Mouse (Mus musculus) limb, embryonic 10.5 days (tissue): Measurements from ENCODE around the gene Map6. TPM values are rescaled to one million over a fixed set of nuclear protein-coding genes. Genes with fewer than 3 reads are reported as not detected.
A peak's percentile ranks its signal among the peaks of the same experiment; 100 is the strongest.
"Not testable (repeated sequence)": the region's sequence is repeated elsewhere in the genome, so short reads cannot be mapped to it uniquely, and the experiment has no call there.

Source experiments
- DNase-seq: peaks from one replicate; pipeline ENCODE4 v3.0.0-alpha.2; 2017; ENCODE audit warnings: low spot score
- H3K27ac ChIP-seq: fragments of 300-500 bp; sonication (generic); 2 replicates; pipeline ENCODE4 v1.5.1; 2016; ENCODE audit warnings: mild to moderate bottlenecking
- H3K27me3 ChIP-seq: fragments of 300-500 bp; sonication (generic); 2 replicates; pipeline ENCODE4 v1.6.1; 2016; ENCODE audit warnings: low read depth, mild to moderate bottlenecking; ENCODE audit not compliant: poor library complexity, severe bottlenecking
- H3K36me3 ChIP-seq: fragments of 300-500 bp; sonication (generic); 2 replicates; pipeline ENCODE4 v1.6.1; 2016; ENCODE audit warnings: mild to moderate bottlenecking, moderate library complexity
- H3K4me1 ChIP-seq: fragments of 300-500 bp; sonication (generic); 2 replicates; pipeline ENCODE4 v1.6.1; 2016
- H3K4me3 ChIP-seq: fragments of 300-500 bp; sonication (generic); 2 replicates; pipeline ENCODE4 v1.5.1; 2016; ENCODE audit warnings: mild to moderate bottlenecking, moderate library complexity
- H3K9me3 ChIP-seq: fragments of 300-500 bp; sonication (generic); replicated peaks from 2 replicates; pipeline ENCODE4 v1.6.1; 2016; ENCODE audit warnings: mild to moderate bottlenecking
- whole genome bisulfite sequencing: fragments of 180-500 bp; shearing (Covaris S2); methylation state at CpG from one replicate; pipeline ENCODE4 v1.1.7; 2016; 5-methylcytosine and 5-hydroxymethylcytosine counted together
- polyA plus RNA-seq: library from polyadenylated mRNA; unstranded; fragments of >200 nt; fragmentation: Nextera tagmentation; extraction: Ambion mirVana; gene quantifications from 2 replicates; pipeline ENCODE4 v1.2.1, GENCODE M21; 2016

Map6 gene
- polyA plus RNA-seq, 1 experiment from 2014 or later = 5.4 TPM

DNA sequence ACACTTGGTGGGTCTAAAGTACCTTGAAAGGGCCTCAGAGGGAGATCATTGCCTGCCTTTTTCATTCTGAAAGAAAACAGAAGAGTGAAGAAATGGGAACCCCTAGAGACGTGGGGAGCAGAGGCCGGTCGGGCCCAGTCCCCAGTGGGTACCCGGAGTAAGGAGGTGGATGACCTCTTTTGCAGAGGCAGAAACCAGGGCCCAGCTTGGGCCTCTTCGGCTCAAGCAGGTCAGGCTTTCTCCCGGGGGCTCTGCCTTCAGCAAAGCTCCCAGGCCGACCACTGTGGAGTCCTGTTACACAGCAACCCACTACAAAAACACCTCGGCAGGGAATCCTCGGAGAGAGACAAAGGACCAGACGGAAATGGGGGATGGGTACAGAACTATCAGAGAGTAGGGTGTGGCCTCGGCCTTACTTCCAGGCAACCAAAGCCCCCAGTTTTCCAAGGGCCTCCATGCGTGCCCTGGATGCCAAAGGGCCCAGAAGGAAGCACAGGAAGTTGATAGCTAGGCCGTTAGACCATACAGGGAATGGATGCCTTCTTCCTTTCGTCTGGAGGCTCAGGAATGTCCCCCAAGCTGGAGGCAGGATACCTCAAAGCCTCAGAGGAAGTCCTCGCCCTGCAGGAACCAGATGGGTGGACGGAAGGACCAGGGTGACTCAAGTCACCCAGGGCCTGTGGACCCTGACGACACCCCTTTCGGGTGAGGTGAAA lies 84.7 kb downstream of the Map6 start:
- Histone ChIP-seq H3K4me3 (peak overlapping the region; percentile 91), H3K9me3 (no peaks in the 10 kb centered on the region), H3K36me3 (peaks cover 47% of the 10 kb centered on the region), H3K27ac (peak overlapping the region; percentile 97), H3K4me1 (peaks cover 81% of the 10 kb centered on the region), H3K27me3 (no peaks in the 10 kb centered on the region)
- WGBS = under 1% methylated on average over 18 of the region's 18 CpGs
- peak; percentile 79 for DNase-seq

DNA sequence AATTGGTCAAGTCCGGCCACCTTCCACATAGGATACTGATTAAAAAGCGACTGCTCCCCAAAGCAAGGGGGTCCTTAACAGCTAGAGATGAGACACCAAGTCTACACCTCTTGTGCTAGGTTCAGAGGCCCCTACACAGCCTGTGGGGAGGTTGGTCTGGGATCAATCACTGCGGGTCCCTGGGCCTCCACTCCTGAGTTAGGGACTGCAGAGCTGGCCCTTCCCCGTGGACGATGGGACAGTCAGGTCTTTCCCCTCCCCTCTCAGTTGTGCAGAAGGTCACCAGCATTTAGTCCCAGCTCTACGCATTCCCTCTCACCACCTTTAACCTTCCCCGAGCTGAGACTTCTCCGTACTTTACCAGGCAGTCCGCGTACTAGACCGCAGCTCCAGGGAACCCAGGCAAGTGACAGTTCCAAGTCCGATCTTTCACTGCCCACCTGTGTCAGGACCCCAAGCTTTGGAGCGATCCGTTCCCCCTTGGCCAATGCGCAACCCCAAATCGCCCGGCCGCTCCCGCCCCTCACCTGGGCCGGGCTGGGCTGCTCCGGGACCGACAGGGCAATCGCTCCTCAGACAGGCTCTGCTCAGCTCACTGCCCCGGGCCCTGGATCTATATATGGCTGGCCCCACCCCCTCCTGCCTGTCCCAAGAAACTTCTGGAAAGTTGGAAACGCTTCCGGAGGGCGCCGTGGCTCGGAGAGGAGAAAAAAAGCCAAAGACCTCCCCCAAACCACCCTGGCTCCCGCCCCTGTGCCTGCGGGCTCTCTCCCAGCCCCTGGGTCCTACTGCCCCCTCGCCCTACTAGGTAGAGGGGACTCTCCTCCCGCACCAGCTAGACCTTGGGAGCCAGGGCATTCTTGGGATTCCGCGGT lies 85.5 kb downstream of the Map6 start, which contains the start of gene Serpinh1:
Gene Serpinh1 (minus strand): TSS at position 714 of the 875 bp plus-strand sequence.
- H3K4me1 ChIP-seq = peaks cover 87% of the 10 kb centered on the region

DNA sequence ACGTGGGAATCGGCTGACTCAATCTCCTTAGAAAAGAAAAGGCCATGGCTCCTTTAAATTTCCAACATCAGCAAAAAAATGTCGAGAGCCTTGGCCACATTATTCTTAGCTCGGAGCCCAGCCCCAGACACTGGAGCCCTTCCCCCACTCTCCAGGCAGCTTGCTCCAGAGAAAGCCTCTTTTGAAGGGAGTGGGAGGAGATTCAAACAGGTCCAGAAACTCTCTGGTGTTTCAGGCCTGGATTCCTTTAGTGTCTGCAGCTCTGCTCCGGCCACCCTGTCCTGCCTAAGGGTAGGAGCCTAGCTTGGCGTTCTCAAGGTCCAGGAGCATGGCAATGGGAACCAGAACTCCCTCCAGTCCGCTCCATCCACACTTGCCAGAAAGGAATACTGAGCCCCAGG lies 88.5 kb downstream of the Map6 start:
- peaks cover 82% of the 10 kb centered on the region for H3K4me1 ChIP-seq
- H3K27me3 ChIP-seq = no peaks in the 10 kb centered on the region
- H3K9me3 ChIP-seq = no peaks in the 10 kb centered on the region
- H3K36me3 ChIP-seq = peaks cover 9% of the 10 kb centered on the region
- peak overlapping the region; percentile 97 for H3K27ac ChIP-seq
- peak overlapping the region; percentile 39 for H3K4me3 ChIP-seq
- peak; percentile 80 for DNase-seq
- 9% methylated on average over 7 of the region's 7 CpGs for WGBS

More for the DNA sequence above, 85.5 kb downstream of the Map6 start, which contains the start of gene Serpinh1:
- H3K9me3 ChIP-seq = no peaks in the 10 kb centered on the region
- no peaks in the 10 kb centered on the region for H3K27me3 ChIP-seq
- H3K27ac ChIP-seq = peak within 1 kb of the TSS; percentile 97
- peak; percentile 91 for DNase-seq
- WGBS = under 1% methylated on average over 35 of the region's 35 CpGs
- H3K36me3 ChIP-seq = peaks cover 39% of the 10 kb centered on the region
- peak within 1 kb of the TSS; percentile 91 for H3K4me3 ChIP-seq

DNA sequence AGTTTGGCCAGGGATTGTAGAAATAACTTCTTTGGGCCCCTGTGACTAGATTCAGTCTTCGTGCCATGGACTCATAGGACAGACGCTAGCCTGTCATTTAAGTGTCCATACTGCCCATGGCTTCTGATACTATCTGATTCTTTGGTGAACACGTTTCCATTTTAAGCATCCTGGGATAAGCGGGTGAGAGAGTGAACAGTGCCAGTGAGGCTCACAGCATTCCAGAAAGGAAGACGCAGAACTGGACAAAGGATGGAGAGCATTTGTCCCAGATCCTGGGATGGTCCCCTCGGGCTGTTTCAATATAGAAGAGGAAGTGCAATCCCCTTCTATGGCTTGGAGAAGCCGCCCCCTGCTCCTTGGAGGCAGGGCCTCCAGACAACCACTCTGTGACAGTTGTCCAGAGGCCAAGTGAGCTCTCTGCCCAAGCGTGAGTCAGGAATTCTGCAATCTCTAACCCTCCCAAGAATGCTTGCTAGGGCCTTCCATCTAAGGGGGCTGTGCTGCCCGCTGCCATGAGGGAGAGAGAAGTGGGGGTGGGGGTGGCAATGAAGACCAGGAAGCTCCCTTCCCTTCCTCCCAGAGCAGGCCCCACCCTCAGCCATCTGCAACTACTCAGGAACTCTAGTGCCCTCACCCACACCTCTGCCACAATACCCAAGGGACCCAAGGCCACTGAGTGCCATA lies 89.1 kb downstream of the Map6 start:
- Histone ChIP-seq H3K36me3 (peaks cover 2% of the 10 kb centered on the region; the same call in 1 of the 2 replicates), H3K27me3 (no peaks in the 10 kb centered on the region), H3K4me1 (peaks cover 82% of the 10 kb centered on the region), H3K4me3 (peak overlapping the region; percentile 39), H3K9me3 (no peaks in the 10 kb centered on the region), H3K27ac (peak overlapping the region; percentile 97)
- WGBS = 34% methylated on average over 9 of the region's 9 CpGs
- no peak for DNase-seq

DNA sequence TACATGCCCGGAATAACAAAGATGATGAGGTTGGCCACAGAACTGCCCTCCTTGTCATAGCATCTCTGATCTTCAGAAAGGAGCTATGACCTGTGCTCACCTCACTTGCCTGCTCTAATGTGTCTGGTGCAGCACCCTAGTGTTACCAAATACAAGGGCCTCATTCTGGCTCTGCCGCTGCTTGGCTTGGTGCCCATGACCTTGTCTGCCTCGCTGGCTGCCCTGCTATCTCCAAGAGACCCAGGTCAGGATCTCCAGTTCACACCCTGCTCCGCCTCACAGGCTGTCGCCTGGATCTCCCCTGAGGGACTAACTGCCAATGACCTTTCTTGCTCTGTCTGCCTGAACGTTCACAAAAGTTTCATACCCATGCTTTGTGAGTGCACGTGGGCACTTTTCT lies 90.0 kb downstream of the Map6 start:
- Histone ChIP-seq H3K4me1 (peaks cover 80% of the 10 kb centered on the region), H3K9me3 (no peaks in the 10 kb centered on the region), H3K4me3 (peak overlapping the region; percentile 39; the same call in 1 of the 2 replicates), H3K27ac (peak overlapping the region; percentile 97), H3K27me3 (no peaks in the 10 kb centered on the region), H3K36me3 (no peaks in the 10 kb centered on the region)
- no peak for DNase-seq
- WGBS = 78% methylated on average over 7 of the region's 7 CpGs

DNA sequence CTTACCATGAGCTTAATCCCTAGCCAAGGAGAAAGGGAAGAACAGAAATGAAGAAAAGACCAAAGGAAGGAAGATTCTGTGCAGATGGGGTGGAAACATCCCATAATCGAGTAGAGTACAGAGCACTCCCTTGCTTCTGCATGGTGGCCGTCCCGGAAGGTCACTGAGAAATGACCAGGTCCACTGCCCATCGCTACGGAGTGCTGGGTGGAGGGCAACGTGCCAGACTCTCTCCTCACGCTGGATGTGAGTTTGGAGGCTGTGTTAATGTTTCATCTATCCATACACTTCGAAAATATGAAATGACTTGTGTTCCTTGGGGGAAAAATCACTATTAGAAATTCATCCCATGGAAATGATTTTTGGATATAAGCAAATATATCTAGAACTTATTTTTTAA lies 91.1 kb downstream of the Map6 start:
- Histone ChIP-seq H3K9me3 (no peaks in the 10 kb centered on the region), H3K36me3 (no peaks in the 10 kb centered on the region), H3K4me3 (no peak overlapping the region), H3K27me3 (no peaks in the 10 kb centered on the region), H3K27ac (peak overlapping the region; percentile 51; the same call in 1 of the 2 replicates), H3K4me1 (peaks cover 72% of the 10 kb centered on the region)
- no peak for DNase-seq
- 90% methylated on average over 8 of the region's 8 CpGs for WGBS

DNA sequence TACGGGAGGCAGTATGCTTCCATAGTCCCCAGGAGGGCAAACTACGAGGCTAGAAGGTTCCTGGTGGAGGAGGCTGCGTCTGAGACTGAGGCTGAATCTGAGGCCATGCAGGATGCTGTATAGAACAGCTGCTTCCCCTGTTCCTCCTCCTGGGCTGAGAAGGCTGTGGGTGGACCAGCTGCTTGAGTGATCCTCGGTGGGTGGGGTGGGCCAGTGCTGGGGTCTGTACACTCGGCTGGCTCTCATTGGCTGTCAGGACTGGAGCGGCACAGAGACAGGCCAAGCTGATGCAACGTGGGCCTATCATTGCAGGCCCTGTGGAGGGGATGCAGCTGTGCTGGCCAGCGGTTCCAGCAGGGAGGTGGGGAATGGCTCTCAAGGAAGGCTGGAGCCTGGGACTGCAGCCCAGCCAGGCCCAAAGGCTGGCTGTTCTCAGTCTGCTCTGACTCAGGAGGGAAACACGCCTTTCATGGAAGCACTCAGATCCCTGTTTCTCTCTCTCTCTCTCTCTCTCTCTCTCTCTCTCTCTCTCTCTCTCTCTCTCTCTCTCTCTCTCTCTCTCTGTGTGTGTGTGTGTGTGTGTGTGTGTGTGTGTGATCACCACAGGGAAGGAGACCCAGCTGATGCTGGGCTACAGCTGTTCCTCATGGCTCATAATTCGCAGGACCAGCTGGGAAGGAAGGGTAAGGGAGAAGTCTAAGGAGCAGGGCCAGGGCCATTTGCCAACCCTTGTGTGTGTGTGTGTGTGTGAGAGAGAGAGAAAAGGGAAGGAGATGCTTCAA lies 93.0 kb downstream of the Map6 start:
- no peaks in the 10 kb centered on the region for H3K36me3 ChIP-seq
- peak overlapping the region; percentile 96 for H3K27ac ChIP-seq
- H3K4me3 ChIP-seq = peak overlapping the region; percentile 31
- H3K4me1 ChIP-seq = peaks cover 63% of the 10 kb centered on the region
- 6% methylated on average over 10 of the region's 10 CpGs for WGBS
- DNase-seq = peak; percentile 93
- H3K27me3 ChIP-seq = no peaks in the 10 kb centered on the region
- H3K9me3 ChIP-seq = no peaks in the 10 kb centered on the region

DNA sequence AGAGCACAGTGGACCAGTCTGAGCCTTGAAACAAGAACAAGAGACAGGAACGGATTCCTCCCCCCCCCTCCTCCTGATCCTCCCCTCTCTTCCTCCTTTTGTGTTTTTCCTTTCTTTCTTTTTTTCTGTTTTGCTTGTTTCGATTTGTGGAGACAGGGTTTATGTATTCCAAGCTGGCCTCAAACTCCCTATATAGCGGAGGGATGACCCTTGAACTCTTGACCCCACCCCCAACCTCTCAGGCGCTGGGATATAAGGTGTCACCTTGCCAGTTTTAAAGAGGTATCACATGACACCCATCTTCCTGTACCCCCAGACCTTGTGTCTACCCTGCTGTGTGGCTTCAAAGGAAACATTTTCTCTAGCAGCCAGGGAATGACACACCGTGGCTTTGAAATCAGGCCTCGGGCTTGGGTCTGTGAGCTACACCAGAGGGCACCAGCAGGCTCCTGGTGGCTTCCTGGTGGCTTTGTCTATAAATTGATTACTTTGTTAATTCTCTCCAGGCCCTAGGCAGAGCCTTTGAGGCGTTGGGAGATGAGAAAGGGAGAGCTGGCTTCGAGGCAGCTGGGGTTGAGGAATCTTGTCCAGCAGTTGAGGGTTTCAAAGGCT lies 93.7 kb downstream of the Map6 start:
- Histone ChIP-seq H3K27me3 (no peaks in the 10 kb centered on the region), H3K36me3 (no peaks in the 10 kb centered on the region), H3K9me3 (no peaks in the 10 kb centered on the region), H3K4me1 (peaks cover 56% of the 10 kb centered on the region), H3K4me3 (peak overlapping the region; percentile 31), H3K27ac (peak overlapping the region; percentile 96)
- WGBS = 7% methylated on average over 8 of the region's 8 CpGs
- peak; percentile 62 for DNase-seq

DNA sequence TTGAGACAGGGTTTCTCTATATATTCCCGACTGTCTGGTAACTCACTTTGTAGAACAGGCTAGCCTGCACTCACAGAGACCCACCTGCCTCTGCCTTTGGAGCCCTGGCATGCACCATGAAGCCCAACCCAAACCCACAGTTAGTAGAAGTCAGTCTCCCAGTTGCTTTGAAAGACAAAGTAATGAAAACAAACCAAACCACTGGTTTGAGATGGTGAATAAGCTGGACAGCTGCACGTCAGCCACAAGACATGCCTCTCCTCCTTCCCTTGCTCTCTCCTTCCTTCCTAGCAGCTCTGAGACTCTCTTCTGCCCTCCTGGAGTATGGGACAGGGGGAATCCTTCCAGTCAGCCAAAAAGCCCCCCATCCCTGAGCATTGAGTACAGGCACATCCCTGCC lies 94.9 kb downstream of the Map6 start:
- Histone ChIP-seq H3K27me3 (no peaks in the 10 kb centered on the region), H3K9me3 (no peaks in the 10 kb centered on the region), H3K36me3 (no peaks in the 10 kb centered on the region), H3K27ac (peak overlapping the region; percentile 96), H3K4me3 (no peak overlapping the region), H3K4me1 (peaks cover 44% of the 10 kb centered on the region)
- WGBS = 89% methylated on average over 2 of the region's 2 CpGs
- no peak for DNase-seq

DNA sequence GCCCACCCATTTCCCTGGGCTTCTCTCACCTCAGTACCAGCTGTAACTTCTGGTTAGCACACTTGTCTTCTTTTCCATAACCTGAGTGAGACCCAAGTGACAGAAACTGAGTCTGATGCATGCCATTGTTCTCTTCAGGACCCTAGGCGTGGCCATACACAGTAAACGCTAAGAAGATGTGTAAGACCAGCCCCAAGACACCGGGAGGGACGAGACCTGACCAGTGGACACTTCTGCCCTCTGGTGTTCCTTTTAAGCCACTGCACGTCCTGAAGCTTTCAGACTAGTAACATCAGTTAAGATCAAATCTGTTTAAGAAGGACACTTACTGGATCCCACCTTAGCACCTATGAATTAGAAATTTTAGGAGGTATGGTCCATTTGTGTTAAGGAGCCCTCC lies 97.8 kb downstream of the Map6 start:
- Histone ChIP-seq H3K4me1 (peaks cover 28% of the 10 kb centered on the region), H3K27me3 (no peaks in the 10 kb centered on the region), H3K4me3 (no peak overlapping the region), H3K9me3 (no peaks in the 10 kb centered on the region), H3K27ac (0 out of 2 replicates have a peak overlapping the region, but pooled peaks have one; percentile 37), H3K36me3 (no peaks in the 10 kb centered on the region)
- 3% methylated on average over 5 of the region's 5 CpGs for WGBS
- peak; percentile 80 for DNase-seq

DNA sequence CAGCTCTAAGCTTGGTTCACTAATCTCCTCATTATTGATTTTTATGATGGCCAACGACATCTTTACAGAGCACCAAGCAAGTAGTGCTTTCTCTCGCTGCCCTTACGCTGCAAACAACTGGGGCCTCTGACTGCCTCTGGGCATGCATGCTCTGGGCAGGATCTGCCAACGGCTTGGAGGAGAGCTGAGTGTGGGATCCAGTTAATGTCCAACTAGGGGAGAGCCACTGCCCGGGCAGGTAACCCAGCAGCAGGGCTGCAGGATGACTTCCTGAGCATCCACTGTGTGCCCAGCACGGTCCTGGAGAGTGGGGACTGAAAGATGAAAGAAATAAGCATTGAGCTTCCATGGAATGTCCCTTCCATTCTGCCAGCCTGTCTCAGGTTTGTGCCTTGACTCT lies 99.5 kb downstream of the Map6 start:
- H3K36me3 ChIP-seq = no peaks in the 10 kb centered on the region
- no peak overlapping the region for H3K4me3 ChIP-seq
- 73% methylated on average over 6 of the region's 6 CpGs for WGBS
- DNase-seq = no peak
- peaks cover 11% of the 10 kb centered on the region for H3K4me1 ChIP-seq
- no peaks in the 10 kb centered on the region for H3K27me3 ChIP-seq
- no peaks in the 10 kb centered on the region for H3K9me3 ChIP-seq
- no peak overlapping the region for H3K27ac ChIP-seq

DNA sequence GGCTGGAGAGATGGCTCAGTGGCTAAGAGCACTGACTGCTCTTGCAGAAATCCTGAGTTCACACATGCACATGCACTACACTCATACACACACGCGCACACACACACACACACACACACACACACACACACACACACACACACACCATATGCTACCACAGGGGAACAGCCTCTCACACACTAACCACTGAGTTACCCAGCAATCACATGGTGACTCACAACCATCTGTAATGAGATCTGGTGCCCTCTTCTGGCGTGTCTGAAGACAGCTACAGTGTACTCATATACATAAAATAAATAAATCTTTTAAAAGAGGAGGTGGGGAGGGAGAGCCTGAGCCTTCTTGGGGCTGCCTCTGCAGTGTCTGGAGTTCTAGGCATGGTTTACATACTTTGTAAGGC lies 107.1 kb downstream of the Map6 start:
- not testable (repeated sequence) for H3K9me3 ChIP-seq, H3K4me3 ChIP-seq, H3K4me1 ChIP-seq, H3K36me3 ChIP-seq, H3K27me3 ChIP-seq, H3K27ac ChIP-seq, DNase-seq
- WGBS = 55% methylated on average over 3 of the region's 3 CpGs
